Mouse (Mus musculus): ENCODE data around the gene Nxnl1.
A peak's percentile ranks its signal among the peaks of the same experiment; 100 is the strongest.

Nxnl1 gene

GRCm38 (mm10) chr8:71519037-71519825 lies 47.2 kb downstream of the Nxnl1 start:
- DNase-seq (ENCODE audit: low read depth, low spot score) = peak; percentile 92

DNA sequence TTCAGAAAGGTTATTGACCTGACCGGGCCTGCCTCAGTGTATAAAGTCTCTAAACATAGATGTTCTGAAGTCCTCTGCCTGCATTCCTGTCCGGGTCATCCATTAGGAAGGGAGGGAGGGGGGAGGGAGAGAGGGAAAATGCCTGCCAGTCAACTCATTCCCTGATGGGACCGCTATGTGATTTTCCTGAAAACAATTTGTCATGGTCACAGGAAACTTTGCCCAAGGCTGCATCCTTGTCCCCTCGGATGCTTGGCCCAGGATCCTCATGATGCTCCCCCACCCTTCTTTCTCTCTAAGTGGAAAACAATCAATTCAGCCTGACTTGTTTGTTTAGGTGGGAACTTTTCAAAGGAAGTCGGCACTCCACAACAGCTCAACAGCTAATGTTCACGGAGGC lies 49.6 kb downstream of the Nxnl1 start:
- DNase-seq (ENCODE audit: low read depth, low spot score) = peak; percentile 34

GRCm38 (mm10) chr8:71515043-71515442 lies 51.4 kb downstream of the Nxnl1 start:
- DNase-seq (ENCODE audit: low read depth, low spot score) = no peak

- DNase-seq (ENCODE audit: low read depth, low spot score) = no peak
Observed at GRCm38 (mm10) chr8:71513018-71513754, 53.2 kb downstream of the Nxnl1 start.

GRCm38 (mm10) chr8:71511644-71512043 lies 54.8 kb downstream of the Nxnl1 start, which contains the start of gene Plvap:
Plvap (minus strand) TSS chr8:71511752.
- no peak for DNase-seq (ENCODE audit: low read depth, low spot score)
